Mouse (Mus musculus): ENCODE measurements at regions not wholly inside any gene's neighbourhood (a gene's known extent, or its start where the extent isn't known, plus 50 kb on each side); places are given as distances from the start of the nearest gene placed in this dataset.

DNA sequence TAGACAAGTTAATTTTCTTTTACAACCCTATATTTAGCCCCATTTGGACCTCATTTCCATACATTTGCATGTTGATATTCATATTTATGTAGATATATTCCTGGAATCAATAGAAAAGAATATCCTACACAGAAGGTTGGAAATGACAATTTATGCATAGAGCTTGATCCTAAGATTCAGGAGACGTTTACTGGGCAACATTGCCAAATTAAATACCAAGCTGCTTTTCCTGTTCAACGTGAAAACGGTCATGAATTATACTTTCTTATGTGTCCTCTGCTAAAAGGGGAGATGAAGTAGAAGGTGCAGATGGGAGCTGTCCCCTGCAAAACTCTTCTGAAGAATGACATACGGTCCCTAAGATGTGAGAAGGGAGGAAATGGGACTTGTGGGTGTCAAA lies 2888.9 kb upstream of the Lrrc6 start:
- no peak for DNase-seq (ENCODE audit: low spot score)

DNA sequence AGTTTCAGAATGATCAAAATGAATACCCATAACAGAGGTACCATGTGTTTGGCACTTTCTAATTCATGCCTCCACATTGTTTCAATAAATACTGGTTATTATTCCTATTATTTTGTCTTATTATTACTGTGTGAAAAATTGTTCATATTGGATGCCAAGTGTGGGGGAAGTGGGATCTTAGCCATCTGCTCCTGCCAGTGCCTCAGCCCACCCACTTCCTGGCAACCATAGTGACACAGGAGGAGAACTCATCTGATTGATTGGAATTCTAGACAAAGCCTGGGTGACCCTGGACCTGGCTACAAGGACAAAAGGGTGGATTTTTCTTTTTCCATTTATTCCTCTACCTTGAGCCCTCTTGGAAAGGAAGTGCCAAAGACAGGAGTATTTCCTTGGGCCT lies 2886.8 kb upstream of the Lrrc6 start:
- DNase-seq (ENCODE audit: low spot score), result no peak

DNA sequence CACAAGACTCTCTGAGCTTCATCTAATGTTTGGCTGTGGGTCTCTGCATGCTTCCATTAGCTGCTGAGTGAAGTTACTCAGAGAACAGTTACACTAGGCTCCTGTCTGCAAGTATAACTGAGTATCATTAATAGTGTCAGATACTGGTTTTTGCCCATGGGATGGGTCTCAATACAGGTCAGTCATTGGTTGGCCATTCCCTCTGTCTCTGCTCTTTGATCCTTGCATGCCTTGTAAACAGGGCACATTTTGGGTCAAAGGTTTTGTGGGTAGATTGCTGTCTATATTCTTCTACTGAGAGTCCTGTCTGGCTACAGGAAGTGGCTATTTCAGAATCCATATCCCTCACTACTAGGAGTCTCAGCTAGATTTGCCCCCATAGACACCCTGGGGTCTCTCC lies 2864.7 kb upstream of the Lrrc6 start:
- DNase-seq (ENCODE audit: low spot score), result no peak

DNA sequence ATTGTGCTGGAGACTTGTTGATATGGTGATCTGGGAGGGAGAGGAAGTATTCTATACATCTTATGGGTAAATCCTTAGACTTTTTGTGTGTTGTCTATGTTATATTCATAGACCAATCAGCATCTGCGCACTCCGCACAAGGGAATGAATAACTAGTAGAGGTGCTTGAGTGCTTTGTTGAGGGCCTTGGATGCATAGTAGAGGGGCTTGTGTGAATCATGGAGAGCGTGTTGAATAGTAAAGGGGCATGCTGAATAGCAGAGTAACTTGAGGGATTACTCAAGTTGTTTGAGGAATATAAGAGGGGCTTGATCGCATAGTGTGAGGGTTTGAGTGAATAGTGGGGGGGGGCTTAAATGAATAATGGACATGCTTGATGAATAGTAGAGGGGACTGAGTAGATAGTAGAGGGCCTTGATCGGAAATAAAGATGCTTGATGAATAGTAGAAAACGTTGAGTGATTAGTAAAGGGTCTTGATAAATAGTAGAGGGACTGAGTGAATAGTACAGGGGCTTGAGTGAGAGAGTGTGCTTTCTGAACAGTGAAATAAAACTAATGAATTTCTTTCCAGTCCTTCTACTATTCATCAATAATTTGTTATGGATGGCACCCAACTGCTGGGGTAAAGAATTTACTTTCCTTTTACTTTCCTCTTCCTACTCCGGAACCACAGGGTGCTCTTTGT lies 2849.5 kb upstream of the Lrrc6 start:
- no peak for DNase-seq (ENCODE audit: low spot score)

DNA sequence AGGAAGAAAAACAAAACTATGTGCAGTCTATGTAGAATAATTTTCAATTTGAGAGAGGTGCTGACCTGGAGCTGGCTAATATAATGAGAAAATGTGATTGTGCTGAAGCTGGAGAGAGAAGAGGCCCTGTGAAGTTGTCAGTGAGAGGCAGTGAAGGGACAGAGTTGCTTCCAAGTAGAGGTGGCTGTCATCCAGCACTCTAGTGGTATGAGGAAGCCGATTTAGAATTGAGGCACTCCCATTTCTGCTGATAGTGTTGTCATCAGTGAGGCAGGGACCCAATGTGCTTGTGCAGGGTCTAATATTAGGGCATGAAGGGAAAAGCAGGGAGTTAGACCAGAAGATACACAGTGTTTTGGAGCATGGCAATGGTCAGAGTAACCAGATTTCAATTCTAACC lies 2845.4 kb upstream of the Lrrc6 start:
- no peak for DNase-seq (ENCODE audit: low spot score)

DNA sequence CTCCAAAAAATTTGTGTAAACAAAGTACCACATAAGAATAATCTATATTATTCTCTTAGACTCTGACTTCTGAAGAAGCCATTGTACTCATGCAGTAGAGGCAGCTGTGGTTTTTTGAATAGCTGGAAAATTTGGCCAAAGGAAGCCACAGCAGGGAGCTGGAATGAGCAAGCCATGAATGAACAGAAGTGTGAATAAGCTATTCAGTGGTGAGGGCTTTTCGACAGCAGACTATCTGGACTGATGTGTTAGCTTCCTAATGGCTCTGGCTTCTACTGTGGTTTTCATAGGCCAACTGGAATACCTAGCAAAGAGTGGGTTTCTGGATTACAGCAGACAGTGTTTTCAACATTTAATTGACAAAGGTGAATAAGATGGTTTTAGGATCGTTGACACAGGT lies 2842.0 kb upstream of the Lrrc6 start:
- DNase-seq (ENCODE audit: low spot score), result no peak

DNA sequence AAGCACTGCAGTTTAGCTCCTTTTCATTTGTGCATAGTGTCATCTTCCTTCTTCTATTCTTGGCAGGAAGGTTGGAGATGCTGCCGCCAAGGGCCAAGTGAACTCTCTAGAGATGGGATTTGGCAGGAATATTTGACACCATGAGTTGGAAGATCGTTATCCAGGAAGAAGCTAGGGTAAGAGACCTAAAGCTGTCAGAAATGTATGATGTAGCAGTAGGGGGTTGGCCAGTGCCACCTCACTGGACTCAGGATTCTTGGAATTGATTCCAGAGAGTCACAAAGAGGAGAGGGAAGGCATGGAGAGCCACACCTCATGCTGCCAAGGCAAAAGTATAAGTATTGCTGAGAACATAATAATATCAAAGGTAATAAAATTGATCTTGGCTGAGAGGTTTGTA lies 2835.8 kb upstream of the Lrrc6 start:
- DNase-seq (ENCODE audit: low spot score), result peak; percentile 1

DNA sequence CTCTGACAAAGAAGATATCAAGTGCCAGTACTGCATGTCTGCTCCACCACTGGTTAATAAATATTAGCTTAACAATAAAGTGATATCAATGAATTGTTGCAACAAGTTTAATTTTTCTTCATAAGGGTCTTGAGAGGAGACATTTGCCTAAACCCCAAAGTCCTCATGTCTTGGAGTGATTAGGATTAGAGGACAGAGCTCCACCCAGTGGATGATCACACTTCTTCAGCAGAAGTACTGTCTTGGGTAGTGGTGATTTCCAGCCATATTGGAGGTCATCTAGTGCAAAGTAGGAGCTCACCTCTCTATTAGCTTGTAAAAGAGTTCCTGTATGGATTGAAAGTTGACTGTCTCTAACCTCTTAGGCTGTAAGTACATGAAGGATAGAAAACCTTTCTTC lies 2825.8 kb upstream of the Lrrc6 start:
- no peak for DNase-seq (ENCODE audit: low spot score)

DNA sequence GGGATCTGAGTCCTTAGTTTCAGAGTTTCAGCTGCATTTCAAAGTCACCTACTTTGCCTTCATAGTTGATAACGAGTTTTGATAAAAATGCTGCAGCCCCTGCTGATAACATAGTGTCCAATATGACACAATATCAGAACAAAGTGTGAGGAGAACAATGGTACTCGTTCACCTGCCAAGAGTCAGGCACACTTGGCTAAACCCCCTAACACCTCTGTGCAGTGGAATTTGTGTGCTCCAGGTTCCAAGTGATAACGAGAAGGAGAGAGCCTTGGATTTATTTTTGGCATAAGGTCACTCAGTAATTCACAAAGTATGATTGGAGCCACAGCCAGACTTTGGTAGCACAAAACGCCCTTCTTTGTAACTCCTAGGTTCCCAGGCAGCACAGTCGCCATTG lies 2802.4 kb upstream of the Lrrc6 start:
- DNase-seq (ENCODE audit: low spot score), result no peak

DNA sequence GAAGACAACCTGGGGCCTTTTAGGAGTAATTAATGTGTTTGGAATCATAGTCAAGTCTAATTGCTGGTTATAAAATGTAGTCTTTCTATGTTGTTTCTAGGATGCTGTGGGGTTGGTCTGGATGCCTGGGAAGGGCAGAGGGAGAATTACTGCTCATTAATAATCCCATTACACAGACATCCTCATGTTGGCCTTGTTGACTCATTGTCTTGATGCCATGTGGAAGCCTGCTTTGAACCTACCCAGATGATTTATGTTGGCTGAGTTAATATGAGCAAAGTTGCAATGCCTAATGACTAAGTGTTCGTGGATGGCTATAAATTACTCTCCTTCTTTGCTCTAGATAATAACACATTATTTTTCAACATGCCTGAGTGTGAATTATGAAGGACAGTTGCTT lies 2790.6 kb upstream of the Lrrc6 start:
- no peak for DNase-seq (ENCODE audit: low spot score)

DNA sequence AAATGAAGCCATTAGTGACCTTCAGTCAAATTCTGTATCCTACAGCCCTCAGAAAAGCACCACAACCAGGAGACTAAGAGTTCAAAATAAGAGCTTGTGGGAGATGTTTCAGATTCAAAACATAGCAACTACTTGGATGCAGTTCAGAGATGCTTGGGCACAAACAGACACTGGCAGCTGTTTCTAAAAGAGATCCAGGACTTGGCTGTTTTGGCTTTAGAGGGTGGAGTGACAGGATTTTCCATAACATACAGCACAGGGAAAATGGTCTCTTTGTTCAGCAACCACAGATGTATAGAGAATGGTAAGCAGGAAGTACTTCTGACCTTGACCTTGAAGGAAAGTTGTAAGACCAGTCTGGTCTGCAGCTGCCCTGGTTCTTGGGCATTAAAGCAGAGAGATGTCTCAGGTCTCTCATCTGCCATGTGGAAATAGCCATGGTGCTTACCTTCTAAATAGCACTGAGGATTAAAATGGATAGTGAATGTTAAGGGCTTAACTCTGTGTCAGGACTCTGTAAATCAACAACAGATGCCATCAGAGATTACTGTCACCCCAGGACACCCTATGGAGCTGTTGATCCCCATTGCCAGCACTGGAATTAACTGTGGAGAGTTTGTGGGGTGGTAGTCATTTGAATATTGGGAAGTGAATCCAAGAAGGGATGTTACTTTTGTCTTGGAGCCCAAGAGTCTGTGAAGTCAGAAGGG lies 2775.0 kb upstream of the Lrrc6 start:
- DNase-seq (ENCODE audit: low spot score), result no peak

DNA sequence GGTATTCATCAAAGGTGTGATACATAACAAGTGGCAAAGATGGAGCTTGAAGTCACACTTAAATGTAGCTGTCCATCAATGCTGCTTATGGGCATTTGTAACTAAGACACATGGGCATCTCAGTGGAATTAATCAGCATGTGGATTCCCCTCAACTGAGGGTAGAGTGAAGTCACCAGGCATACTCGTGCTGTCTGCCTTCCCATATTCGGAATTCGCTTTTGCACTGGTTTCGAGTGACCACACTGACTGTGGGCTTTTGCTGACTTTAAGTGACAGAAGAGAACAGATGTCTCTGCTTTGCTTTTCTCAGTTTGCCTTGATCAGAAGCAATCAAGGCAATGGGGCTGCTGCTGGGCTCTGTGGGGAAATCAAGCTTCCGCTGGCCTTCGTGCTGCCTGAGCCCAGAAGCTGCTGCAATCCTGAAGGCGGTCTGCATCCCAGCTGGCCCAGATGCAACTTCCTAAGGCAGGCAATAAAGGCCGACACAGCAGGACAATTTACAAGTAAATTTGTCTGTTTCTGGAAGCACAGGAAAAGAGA lies 2773.6 kb upstream of the Lrrc6 start:
- DNase-seq (ENCODE audit: low spot score), result no peak

DNA sequence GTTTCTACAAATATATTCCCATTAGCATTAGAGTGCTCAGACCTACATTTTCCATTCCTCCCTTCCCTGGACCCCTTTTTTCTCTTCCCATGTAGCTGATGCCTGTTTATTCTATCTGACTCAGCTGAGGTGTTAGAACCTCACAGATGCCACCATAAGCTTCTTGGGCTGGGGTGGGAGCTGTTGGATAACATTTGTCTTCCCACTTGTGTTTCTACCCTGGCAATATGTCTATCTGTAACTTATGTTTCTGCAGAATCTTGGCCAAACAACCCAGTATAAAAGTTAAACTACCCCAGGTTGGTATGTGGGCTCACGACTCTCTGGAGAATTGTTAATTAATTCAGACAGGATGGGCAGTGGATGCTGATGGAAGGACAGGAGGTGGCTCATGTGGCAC lies 2772.8 kb upstream of the Lrrc6 start:
- DNase-seq (ENCODE audit: low spot score), result no peak

DNA sequence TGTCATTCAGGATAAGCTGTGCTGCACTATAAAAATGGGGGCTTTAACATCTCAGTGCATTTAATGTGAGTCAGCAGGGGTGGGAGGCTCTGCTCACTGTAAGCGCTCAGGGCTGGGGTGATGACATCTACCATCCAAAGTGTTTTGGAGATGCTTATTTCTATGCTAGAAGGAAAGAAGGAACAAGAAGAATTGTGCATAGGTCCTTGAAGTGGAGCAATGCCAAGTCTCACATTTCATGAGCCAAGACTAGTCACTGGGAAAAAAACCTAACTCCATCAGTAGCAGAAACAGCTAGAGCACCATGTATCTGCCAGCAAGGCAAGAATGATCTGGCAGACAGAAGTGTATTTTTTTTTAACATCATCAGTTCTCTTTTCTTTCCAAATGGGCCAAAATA lies 2761.2 kb upstream of the Lrrc6 start:
- DNase-seq (ENCODE audit: low spot score), result no peak

DNA sequence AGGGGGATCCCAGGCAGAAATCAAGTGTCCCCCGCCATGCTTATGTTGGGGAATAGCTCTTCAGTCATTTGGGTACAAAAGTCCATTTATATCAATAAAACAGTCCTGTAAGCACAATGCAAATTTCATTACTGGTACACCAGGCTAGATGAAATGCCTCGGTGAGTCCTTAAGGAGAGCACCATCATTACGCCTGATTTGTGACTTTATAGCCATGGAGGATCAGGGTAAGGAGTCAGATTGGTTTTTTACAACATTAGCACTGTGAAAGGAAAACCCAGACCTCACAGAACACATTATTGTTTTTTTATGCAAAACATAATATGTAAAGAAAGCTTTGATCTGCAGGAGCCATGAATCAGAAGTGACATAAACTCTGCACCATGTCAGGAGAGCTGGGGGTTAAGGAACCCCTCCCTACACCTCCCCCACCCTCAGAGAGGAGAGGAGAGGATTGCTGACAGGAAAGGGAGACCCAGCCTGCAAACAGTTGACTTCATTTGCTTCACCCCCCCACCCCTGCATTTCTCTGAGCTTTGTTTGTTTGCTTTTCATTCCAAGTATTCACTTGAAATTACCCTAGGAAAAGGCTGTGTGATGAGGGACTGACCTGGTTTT lies 2756.6 kb upstream of the Lrrc6 start:
- no peak for DNase-seq (ENCODE audit: low spot score)

DNA sequence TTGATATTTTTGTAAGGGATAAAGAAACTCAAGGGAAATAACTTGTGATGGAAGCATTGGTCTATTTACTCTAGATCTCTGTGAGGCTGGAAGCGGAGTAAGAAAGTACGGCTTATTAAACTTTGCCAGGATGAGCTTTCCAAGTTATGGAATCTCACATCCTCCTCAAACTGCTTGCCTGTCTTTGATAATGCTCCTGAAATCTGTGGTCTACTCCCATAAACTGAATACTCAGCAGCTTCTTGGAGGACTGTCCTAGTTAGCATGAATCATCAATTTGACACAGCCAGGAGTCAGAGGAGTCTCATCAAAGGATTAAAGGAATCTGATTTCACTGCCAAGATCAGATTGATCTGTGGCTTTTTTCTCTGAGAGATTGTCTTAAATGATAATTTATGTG lies 2753.0 kb upstream of the Lrrc6 start:
- no peak for DNase-seq (ENCODE audit: low spot score)

DNA sequence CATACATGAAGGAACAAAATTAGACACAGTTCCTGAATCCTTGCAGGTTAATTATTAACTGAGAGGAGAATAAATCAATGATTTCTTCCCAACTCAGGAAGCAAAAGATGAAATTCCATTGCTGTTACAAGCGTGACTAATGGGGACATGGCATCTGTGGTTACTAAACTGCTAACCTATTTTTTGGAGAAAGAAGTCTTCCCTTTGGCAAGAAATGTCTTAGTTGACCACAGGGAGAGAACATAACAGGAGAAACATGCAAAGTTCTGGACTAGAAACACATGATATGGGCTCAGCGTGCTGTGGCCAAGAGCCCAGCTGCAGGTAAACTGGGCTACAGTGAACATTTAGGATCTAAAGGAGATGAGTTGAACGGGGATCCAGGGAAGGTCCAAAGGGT lies 2751.4 kb upstream of the Lrrc6 start:
- DNase-seq (ENCODE audit: low spot score), result no peak

DNA sequence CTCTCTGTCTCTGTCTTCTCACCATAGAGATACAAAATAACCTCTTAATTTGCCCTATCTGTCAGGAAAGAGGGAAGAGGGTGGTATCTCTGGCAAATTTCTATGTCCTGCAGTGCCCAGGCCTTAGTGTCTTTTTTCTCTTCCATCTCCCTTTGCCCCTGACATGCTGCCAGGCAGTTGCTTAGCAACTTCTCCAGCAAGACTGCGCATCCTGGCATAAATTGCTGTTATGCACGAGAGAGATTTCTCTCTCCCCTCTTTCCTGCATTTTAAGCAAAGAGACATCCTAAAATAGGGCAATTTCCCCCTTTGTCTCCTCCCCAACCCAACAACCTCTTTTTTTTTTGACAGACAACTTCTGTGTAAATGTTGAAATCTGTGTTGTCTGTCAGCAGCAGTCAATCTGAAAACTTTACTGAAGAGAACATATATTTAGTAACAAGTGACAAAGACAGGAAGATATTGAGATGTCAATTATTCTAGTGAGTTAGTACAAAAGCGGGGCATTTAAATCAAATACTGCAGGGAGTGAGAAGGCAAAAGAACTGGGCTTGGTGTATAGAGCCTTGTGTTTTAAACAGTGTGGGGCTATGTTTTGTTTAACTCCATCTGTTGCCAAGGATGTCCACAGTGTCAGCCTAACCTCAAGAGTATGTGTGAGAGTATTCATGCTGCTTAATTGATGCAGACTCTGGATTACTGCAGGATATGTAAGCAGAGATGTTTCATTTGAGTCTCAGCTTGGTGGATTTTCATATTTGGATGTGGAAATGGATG lies 2745.7 kb upstream of the Lrrc6 start:
- no peak for DNase-seq (ENCODE audit: low spot score)

DNA sequence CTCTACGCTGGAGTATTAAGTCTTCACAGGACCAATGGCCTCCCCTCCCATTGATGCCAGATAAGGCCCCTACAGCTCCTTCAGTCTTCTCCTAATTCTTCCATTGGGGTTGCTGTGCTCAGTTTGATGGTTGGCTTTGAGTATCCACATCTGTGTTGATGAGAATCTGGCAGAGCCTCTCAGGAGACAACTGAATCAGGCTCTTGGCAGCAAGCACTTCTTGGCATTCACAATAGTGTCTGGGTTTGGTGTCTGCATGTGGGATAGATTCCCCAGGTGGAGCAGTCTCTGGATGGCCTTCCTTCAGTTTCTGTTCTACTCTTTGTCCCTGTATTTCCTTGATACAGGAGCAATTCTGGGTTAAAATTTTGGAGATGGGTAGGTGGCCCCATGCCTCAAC lies 2734.6 kb upstream of the Lrrc6 start:
- no peak for DNase-seq (ENCODE audit: low spot score)

DNA sequence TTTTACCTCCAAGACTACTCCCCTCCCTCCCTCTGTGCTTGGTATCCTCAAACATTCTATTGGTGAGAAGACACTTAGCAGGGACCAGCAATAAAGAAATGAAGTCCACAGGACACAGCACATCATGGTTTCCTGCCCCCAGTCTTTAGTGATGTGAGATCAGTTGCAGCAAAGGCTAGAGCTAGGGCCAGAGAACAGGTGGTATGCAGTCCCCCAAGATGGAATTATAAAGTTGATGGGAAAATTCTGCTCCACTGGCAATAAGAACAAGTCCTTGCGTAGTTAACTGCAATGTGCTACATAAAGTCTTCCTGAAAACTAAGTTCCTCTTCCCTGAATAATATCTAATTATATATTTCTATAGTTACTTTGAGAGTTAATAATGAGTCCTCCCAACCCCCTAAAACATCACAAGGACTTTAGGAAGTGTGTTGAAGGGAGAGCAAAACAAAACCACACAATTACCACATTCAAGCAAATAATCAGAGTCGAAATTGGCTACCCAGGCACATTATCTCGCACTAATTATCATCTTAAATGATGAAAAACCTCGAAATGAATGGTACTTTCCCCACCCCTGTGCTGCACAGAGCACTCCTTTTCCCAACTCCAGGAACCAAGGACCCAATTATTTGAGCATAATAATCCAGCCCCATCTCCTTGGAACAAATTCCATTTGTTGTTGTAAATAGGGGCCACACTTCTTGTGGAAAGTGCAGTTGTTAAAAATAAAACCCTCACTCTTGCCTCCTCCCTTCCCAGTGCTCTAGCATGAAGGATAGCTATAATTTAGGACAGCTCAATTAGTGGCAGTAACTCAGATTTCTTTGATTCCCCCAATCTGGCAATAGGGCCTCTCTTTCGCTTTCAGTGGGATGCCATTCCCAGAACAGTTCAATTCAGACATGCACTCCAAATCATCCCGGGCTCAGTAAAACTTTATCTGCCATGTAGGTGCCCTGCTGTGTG lies 2724.2 kb upstream of the Lrrc6 start:
- no peak for DNase-seq (ENCODE audit: low spot score)

DNA sequence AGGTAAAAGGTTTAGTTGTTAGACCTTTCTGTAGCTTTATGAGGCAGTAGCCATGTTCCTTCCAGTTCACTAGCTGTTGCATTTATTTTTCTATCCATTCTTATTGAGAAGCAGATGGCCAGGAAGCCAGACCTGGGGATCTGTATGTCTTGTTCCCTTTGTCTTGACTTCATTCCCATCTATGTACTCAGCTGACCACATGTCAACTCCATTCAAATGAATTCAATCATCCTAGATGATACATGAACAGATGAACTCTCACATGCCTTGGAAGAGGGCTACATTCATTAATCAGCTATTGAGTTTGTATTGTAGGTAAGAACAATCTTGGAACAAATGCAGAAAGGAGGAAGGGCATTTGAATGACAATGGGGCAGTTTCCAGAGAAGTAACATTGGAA lies 2722.7 kb upstream of the Lrrc6 start:
- no peak for DNase-seq (ENCODE audit: low spot score)

Measured in gastrocnemius, adult 18-20 months (tissue).